Mouse (Mus musculus): ENCODE measurements around the gene Gm38431.

Gene Gm38431

GRCm38 (mm10) chr9:21041308-21041707 lies 50.5 kb downstream of the Gm38431 start:
- DNase-seq (ENCODE audit: low spot score in 2 of 2), result no peak

GRCm38 (mm10) chr9:21039779-21040178 lies 52.0 kb downstream of the Gm38431 start:
- no peak for DNase-seq (ENCODE audit: low spot score in 2 of 2)

GRCm38 (mm10) chr9:21037481-21037891 lies 54.3 kb downstream of the Gm38431 start:
- no peak for DNase-seq (ENCODE audit: low spot score in 2 of 2)

GRCm38 (mm10) chr9:21036666-21037065 lies 55.1 kb downstream of the Gm38431 start:
- no peak for DNase-seq (ENCODE audit: low spot score in 2 of 2)

- DNase-seq (ENCODE audit: low spot score in 2 of 2), result no peak
Observed at GRCm38 (mm10) chr9:21036161-21036560, 55.6 kb downstream of the Gm38431 start.

- no peak for DNase-seq (ENCODE audit: low spot score in 2 of 2)
Observed at GRCm38 (mm10) chr9:21035586-21035985, 56.2 kb downstream of the Gm38431 start.

- DNase-seq (ENCODE audit: low spot score in 2 of 2), result no peak
Observed at GRCm38 (mm10) chr9:21034481-21035085, 57.2 kb downstream of the Gm38431 start.

GRCm38 (mm10) chr9:21033136-21033535 lies 58.7 kb downstream of the Gm38431 start:
- DNase-seq (ENCODE audit: low spot score in 2 of 2), result peak; percentile 91 to 92

GRCm38 (mm10) chr9:21032491-21032890 lies 59.3 kb downstream of the Gm38431 start:
- no peak for DNase-seq (ENCODE audit: low spot score in 2 of 2)

GRCm38 (mm10) chr9:21031896-21032351 lies 59.9 kb downstream of the Gm38431 start, which contains the start of gene Icam5:
TSS of gene Icam5 (plus strand) at chr9:21032073.
- DNase-seq (ENCODE audit: low spot score in 2 of 2), result peak in 1 of 2 experiments; percentile 55

- peak in 1 of 2 experiments; percentile 65 for DNase-seq (ENCODE audit: low spot score in 2 of 2)
Observed at GRCm38 (mm10) chr9:21031251-21031895, 60.4 kb downstream of the Gm38431 start.

GRCm38 (mm10) chr9:21030781-21031250 lies 61.0 kb downstream of the Gm38431 start:
- DNase-seq (ENCODE audit: low spot score in 2 of 2), result peak; percentile 92 to 93

- peak; percentile 44 to 80 for DNase-seq (ENCODE audit: low spot score in 2 of 2)
Observed at GRCm38 (mm10) chr9:21030055-21030600, 61.7 kb downstream of the Gm38431 start.

- peak; percentile 89 to 95 for DNase-seq (ENCODE audit: low spot score in 2 of 2)
Observed at GRCm38 (mm10) chr9:21029291-21030054, 62.3 kb downstream of the Gm38431 start, which contains the start of gene Icam4. TSS of gene Icam4 (plus strand) at chr9:21029373.

- DNase-seq (ENCODE audit: low spot score in 2 of 2), result no peak
Observed at GRCm38 (mm10) chr9:21028560-21029110, 63.2 kb downstream of the Gm38431 start.

- no peak for DNase-seq (ENCODE audit: low spot score in 2 of 2)
Observed at GRCm38 (mm10) chr9:21027774-21028290, 64.0 kb downstream of the Gm38431 start.

- no peak for DNase-seq (ENCODE audit: low spot score in 2 of 2)
Observed at GRCm38 (mm10) chr9:21026849-21027248, 64.9 kb downstream of the Gm38431 start.

GRCm38 (mm10) chr9:21025258-21025810 lies 66.5 kb downstream of the Gm38431 start:
- DNase-seq (ENCODE audit: low spot score in 2 of 2), result no peak

- no peak for DNase-seq (ENCODE audit: low spot score in 2 of 2)
Observed at GRCm38 (mm10) chr9:21022726-21023125, 69.1 kb downstream of the Gm38431 start.

- DNase-seq (ENCODE audit: low spot score in 2 of 2), result no peak
Observed at GRCm38 (mm10) chr9:21022288-21022687, 69.5 kb downstream of the Gm38431 start.

GRCm38 (mm10) chr9:21021363-21021762 lies 70.4 kb downstream of the Gm38431 start:
- DNase-seq (ENCODE audit: low spot score in 2 of 2), result no peak
